Mouse (Mus musculus) mouse embryonic stem cell (cell line): ENCODE results near the gene Tmem59l.

Experiments used
- in situ Hi-C, 2 experiments: fragments of 300-500 bp; cut with MboI; formaldehyde crosslinking; loops; 1 replicate in 1 of 2; 3 replicates in 1 of 2; pipeline ENCODE4 v1.14.3; 2019 to 2020; ENCODE audit warnings: low sequenced_read_pairs in 2 of 2, low pct_unique_long_range_greater_than_20kb in 1 of 2, mixed read lengths in 1 of 2; ENCODE audit not compliant: unreplicated experiment in 1 of 2

Gene Tmem59l

GRCm38 (mm10) chr8:70510228-70510915 lies 23.2 kb upstream of the Tmem59l start, which contains the start of gene Uba52:
TSS of gene Uba52 (minus strand) at chr8:70510801.
- in situ Hi-C loops, result no loop called here

DNA sequence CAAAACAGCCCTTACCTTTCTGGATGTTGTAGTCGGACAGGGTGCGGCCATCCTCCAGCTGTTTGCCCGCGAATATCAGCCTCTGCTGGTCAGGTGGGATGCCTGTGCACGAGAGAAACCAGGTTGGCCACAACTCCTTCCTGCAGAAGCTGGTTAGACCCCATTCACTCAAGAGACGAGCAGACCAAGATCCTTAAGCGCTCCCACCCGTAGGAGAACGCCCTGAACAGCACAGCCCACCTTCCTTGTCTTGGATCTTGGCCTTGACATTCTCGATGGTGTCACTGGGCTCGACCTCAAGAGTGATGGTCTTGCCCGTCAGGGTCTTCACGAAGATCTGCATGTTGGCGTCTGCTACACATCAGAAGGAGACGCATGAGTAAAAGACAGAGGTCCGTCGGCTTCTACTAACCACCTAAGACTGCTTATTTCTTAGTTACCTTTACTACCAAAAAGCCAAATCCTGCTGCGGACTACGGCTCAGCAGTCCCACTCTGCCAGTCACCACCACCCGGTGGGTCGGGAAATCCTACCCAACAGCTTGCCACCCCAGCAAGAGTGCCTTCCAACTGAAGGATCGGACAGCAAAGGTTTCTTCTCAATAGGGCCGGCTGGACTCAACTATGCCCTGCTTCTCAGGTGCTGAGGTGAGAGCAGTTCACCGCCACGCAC lies 22.3 kb upstream of the Tmem59l start:
- in situ Hi-C loops, result loop anchor here in 1 of 2 experiments (10.0 kb wide), 1 partner anchor 95 kb away; no protein-coding TSS in a partner anchor

- in situ Hi-C loops, result loop anchor here in 1 of 2 experiments (10.0 kb wide), 1 partner anchor 92 kb away; no protein-coding TSS in a partner anchor
These were observed 19.9 kb upstream of the Tmem59l start for GRCm38 (mm10) chr8:70507027-70507393.

DNA sequence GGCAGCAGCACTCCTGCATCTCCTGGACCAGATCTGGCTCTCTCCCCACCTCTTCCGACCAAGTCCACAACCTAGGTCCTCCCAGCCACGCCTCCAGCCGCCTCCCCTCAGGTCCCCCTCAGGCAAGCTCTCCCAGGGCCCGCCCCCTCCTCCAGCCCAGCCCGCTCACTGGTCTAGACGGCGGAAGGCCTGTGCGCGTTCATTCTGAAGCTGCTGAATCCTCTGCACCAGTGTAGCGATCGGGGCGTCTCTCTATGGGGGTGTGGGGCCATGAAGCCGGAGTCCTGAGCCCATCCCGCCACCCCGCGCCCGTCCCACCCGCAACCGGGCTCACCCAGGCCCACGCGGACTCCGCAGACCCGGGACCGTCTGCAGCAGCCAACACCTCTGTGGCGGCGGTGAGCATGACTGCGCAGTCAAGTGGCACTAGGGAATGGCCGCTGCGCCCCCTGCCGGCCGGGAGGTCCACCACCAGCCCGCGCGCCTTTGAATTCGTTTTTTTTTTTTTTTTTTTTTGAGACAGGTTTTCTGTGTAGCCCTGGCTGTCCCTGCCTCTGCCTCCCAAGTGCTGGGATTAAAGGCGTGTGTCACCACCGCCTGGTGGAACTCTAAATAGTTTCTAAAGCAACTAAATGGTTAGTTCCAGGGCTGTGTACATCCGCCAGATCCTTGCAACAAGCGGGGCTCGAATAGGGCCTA lies 19.3 kb upstream of the Tmem59l start, which contains the start of gene Rex1bd:
Gene Rex1bd (minus strand): TSS at position 425 of the 699 bp plus-strand sequence.
- in situ Hi-C loops, result loop anchor here in 1 of 2 experiments (10.0 kb wide), 1 partner anchor 92 kb away; no protein-coding TSS in a partner anchor

DNA sequence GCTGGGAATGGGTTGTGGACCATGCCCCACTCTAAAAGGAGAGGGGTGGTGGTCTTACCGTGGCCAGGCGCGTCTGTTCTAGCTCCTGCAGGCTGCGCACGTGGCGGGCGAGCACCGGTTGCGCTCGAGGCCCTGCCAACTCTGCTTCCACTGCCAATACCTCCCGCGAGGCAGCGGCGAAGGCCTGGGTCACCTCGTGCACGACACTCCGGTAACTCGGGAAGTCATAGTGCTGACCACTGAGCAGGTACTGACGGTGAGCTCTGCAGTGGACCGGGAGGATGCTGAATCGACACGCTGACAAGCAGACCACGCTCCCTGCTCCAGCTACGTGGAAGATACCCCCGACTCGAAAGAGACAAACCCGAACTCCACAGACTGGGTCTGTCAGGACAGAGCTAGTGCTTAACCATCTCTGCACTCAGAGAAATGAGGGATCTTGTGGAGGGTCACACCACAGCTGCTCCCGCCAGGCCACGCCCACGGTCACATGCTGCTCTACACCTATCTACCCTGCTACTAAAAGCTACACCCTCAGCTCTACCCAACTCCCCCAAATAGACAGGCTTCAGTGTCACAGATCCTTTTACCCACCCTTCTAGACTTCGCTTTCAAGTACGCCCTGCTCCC lies 18.7 kb upstream of the Tmem59l start:
- in situ Hi-C loops, result loop anchor here in 1 of 2 experiments (10.0 kb wide), 1 partner anchor 91 kb away; no protein-coding TSS in a partner anchor

DNA sequence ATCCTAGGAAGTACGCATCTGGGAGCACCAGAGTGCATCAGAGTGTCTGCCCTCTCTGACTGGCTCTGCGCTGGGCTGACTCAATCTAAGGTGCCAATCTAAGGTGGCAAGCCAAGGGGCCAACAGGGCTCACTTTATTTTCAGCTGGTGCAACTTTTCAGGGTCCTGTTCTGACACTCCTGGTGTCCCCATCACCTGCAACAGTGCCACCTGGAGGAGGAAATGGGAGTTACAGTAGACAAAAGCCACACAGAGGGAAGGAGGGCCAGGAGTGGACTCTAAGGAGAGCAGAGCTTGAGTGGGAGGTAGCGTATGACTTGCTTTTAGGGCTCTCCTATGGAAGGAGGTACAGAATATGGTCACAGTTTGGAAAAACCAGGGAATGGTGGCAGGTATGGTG lies 17.7 kb upstream of the Tmem59l start:
- in situ Hi-C loops, result loop anchor here (5.0 to 10.0 kb wide), 2 partner anchors 90 to 93 kb away; no protein-coding TSS in a partner anchor

- in situ Hi-C loops, result loop anchor here (5.0 to 10.0 kb wide), 2 partner anchors 90 to 92 kb away; no protein-coding TSS in a partner anchor
These were observed 17.1 kb upstream of the Tmem59l start for GRCm38 (mm10) chr8:70504291-70504716.

DNA sequence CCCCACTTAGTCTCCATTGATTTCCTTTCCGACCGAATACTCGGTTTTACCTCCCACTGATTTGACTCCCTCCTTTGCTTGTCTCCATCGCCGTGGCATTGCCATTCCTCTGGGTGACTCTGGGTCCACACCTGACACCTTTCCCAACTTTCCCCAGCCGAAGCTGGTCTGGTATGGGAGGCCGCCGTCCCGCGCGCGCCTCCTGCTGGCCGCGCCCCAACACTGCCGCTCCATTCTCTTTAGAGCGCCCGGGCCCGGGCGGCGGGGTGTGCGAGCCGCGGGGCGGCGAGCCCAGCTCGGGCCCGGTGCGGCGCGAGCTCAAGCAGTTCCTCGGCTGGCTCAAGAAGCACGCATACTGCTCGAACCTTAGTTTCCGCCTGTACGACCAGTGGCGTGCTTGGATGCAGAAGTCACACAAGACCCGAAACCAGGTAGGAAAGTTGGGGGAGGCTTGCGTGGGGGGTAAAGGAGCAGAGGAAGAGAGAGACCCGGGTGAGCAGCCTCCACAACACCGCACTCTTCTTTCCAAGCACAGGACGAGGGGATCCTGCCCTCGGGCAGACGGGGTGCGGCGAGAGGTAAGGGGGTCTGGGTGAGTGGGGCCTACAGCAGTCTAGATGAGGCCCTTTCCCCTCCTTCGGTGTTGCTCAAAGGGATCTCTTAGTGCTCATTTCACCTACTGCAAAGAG lies 16.0 kb upstream of the Tmem59l start:
- in situ Hi-C loops, result loop anchor here (5.0 to 10.0 kb wide), 2 partner anchors 88 to 91 kb away; no protein-coding TSS in a partner anchor

DNA sequence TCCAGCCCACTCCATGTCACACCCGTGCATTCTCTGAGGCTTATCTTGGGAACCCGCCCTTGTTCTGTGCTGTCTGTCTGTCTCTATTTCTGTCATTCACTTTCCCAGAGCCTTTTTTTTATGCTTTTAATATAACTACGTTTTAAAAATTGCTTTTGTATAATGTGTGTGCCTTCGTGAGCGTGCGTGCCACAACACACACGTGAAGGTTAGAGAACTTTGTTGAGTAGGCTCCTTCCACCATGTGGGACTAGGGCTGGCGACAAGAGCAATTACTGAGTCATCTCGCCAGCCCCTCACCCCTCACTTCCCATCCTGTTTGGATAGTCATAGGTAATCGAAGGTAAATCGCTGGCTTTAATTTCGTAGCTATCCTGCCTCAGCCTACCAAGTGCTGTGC lies 15.4 kb upstream of the Tmem59l start:
- in situ Hi-C loops, result loop anchor here (5.0 to 10.0 kb wide), 2 partner anchors 88 to 90 kb away; no protein-coding TSS in a partner anchor

- in situ Hi-C loops, result loop anchor here (5.0 to 10.0 kb wide), 2 partner anchors 87 to 90 kb away; no protein-coding TSS in a partner anchor
These were observed 14.8 kb upstream of the Tmem59l start for GRCm38 (mm10) chr8:70501820-70502529.

GRCm38 (mm10) chr8:70500386-70501301 lies 13.5 kb upstream of the Tmem59l start:
- in situ Hi-C loops, result loop anchor here (5.0 to 10.0 kb wide), 2 partner anchors 86 to 88 kb away; no protein-coding TSS in a partner anchor

DNA sequence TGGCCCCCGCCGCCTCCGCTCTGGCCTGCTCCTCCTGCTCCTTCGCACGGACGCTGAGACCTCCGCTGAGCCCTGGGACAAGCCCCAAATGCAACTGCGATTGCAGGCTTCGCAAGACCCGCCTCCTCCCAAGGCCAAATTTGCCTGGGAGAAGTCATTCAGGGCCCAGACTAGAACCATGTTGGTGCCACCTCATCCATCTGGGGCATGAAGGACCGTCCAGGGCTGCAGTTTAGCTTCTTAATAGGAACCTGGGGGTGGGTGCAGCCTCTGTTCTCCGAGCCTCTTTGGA lies 8.6 kb upstream of the Tmem59l start:
- in situ Hi-C loops, result no loop called here

DNA sequence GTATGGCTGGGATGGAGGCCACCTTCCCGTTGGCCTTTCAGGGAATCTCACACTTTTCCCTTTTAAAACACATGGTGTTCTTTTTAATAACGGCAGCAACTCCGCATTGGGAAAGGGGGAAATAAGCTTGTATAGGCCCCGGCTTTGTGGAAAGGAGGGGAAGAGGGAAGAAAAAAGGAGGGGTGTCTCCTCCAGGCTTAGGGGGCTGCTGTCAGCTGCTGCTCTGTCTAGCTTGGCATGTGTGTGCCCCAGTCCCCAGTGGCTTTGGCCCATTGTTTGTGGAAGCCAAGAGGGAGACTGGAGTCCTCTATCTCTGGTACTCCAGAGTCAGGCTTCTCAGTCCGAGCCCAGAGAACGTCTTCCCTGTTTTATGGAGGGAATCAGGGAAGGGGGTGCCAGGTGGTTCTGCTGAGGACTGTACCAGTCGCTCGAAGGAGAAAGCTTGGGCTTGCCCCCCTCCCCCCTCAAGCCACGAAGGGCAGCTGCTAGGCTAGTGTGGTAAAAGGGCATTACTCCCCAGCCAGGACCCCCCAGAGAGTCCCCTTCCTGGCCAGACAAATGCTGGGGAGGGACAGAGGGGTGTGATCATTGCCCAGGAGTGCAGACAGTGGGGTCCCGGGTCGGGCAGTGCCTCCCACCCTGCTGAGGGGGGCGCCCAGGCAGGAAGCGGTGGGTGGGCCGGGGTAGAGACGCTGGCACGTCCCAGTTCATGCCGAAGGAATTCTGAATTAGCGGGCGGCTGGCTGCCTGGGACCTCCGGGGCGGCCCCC lies 8.0 kb upstream of the Tmem59l start:
- in situ Hi-C loops, result no loop called here

DNA sequence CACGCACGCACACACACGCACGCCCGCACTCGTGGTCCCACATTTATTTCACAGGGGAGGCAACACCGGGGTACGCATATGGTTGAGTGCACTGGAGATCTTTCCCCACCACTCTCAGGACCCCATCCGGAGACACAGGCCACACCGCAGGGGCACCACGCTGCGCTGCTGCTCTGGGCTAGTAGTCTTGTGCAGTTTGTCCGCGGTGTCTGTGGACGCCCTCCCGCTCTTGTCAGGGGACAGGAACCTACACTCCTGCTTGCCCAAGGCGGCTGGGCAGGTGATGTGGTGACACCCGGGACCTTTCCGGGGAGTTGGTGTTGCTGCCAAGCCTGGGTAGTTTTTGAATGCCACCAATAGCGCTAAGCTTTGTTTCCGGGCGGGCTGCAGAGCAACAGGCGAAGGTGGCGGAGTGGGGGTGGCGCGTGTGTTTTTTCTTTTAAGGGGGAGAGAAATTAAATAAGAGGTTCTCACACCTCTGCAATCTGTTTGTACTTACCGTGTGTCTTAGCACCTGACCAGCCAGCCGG lies 7.3 kb upstream of the Tmem59l start:
- in situ Hi-C loops, result no loop called here

DNA sequence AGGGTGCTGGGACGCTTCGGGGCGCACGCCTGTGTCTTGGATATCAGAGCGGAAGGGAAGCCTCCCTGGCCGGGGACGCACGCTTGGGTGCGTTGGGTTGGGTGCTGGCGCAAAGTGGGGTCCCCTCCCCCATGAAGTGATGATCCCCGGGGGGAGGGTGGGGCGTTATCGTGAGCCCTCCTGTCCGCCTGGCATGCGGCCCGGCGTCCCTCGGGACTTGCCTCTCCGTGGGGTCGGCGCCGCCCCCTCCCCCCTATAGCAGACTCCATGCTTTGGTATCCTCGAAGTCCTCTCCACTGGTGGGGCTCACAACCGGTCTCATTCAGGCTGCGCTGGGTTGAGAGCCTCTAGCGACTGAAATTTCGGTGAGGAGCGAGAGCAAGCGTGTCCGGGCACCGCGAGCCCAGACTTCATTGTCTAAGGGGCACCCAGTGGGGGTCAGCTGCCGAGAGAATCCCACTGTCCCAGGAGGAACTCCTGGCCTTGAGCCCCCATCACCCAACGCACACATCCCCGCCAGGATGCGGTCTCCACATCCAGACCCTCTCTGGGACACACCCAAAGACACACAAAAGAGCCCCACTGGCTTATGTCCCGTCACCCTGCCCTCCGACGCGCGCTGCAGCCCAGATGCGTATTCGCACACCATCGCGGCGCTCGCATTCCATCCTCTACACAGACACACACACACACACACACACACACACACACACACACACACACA lies 6.7 kb upstream of the Tmem59l start:
- in situ Hi-C loops, result no loop called here
